Mouse (Mus musculus) cerebellum, postnatal 10 days (tissue): ENCODE data around the gene Ror2.

Source experiments
- DNase-seq, 2 experiments: peaks; one replicate each; pipeline ENCODE4 v3.0.0; 2021; ENCODE audit warnings: mixed read lengths in 2 of 2

Ror2 gene

GRCm38 (mm10) chr13:53191657-53192056 lies 94.3 kb downstream of the Ror2 start:
- DNase-seq = no peak

GRCm38 (mm10) chr13:53188935-53189334 lies 97.0 kb downstream of the Ror2 start:
- peak in 1 of 2 experiments; percentile 41 for DNase-seq

DNA sequence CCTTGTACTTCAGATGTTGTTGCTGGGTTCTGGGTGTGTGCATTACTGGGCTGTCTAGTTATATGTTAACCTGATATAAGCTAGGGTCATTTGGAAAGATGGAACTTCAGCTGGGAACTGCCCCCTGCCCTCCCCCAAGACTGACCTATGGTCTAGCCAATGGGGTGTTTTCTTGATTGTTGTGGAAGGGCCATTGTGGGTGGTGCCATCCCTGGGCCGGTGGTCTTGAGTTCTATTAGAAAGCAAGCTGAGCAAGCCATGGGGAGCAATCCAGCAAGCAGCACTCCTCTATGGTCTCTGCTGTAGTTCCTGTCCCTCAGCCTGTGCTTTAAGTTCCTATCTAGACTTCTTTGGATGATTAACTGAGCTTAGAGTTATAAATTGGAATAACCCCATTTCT lies 101.1 kb downstream of the Ror2 start:
- DNase-seq = no peak

DNA sequence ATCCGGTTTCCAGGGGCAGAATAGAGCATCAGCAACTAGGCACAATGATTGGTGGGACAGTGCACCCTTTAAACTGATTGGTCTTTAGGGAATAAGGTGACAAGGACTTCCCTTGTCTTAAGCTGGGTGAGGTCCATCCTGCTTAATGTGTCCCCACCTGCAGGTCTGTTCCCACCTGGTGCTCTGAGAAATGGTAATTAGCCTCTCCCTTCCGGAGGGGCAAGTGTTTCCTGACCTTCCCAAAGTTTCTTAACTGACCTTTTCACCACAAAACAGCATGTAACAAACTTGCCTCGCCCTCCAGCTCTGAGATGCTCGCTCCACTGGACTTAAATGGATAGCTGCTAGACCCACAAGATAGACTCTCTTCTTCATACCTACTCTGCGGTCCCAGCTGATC lies 101.8 kb downstream of the Ror2 start:
- no peak for DNase-seq

DNA sequence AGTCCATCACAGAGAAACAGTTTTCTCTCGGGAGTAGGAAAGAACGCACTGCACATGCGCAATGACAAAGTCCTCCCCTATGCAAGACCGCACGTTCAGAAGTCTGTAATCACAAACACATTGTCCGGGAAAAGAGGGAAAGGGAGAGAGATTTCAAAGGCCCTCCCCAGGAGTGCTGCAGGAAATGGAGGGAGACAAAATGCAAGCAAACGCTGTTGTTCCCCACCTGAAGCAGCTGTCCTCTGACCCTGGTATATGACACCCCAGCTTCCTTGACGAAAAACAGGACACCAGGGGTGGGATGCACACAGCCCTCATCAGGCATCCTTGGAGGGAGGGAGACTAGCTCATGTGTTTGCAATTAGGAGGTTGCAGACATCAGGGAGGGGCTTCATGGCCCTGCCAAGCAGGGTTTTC lies 102.8 kb downstream of the Ror2 start:
- no peak for DNase-seq

- peak in 1 of 2 experiments; percentile 30 for DNase-seq
Observed at GRCm38 (mm10) chr13:53178594-53178993, 107.3 kb downstream of the Ror2 start.

DNA sequence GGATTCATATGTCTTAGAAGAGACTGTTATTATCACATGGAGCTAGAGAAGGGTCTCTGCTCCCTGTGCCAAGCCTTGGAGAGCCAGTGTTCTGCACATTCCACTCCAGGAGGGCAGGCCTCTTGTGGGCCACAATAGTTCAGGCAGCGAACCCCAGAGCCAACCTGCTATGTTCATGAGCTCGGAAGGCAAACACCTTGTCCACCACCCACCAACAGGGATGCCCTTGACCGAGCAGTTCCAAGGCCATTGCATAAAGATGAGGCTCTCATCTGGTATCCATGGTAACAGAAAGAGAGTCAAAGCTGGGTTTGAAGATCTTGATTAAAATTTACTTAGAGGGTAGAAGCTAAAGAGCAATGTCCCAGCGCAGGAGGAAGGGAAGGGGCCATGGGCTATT lies 107.8 kb downstream of the Ror2 start:
- DNase-seq = no peak

DNA sequence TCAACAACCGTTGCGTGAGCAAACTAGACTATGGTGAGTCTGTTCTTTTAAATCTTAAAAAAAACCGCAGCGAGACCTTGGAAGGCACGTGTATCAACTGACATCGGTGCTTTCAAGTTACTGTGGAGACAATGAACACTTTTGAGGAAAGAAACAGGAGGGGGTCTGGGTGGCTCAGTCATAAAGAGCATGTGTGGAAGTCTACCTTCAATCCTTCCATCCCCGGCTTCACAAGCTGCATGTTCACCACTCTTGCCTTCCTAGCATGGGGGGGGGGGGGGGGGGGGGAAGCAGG lies 108.6 kb downstream of the Ror2 start:
- DNase-seq = no peak

GRCm38 (mm10) chr13:53176695-53177423 lies 109.1 kb downstream of the Ror2 start:
- no peak for DNase-seq

DNA sequence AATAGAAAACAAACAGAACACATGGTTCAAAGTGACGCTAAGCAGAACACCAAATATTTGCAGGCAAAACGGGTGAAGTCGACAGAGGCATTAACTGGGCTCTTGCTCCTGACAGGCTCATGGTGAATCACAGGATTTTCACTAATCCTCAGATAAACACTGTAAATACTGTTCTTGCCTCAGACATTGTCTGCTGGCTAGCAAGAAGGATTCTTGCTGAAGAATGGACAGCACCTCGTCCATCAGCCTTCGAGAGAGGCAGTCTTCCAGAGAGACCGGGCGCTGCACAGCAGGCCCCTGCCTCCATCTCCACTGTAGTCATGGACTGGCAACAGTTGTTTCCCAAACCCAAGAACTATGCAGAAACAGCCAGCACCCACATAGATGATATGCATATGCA lies 110.9 kb downstream of the Ror2 start:
- no peak for DNase-seq

DNA sequence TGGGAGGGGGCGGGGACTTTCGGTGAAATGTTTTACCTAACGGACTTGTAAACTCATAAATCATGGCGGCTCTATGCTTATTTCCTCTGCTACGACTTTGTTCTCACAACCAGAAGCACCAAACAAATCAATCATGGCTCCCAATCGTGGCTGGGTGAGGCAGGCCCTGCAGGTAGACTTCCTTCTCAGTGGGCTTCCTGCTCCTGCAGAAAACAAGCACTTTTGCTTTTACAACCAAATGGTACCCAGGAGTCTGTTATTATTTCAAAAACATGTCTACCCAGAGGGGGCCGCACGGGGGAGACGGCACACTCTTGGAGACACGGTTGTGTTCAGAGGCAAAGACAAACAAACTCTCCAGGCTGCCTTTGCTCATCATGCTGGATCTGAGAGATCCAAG lies 122.3 kb downstream of the Ror2 start:
- no peak for DNase-seq

DNA sequence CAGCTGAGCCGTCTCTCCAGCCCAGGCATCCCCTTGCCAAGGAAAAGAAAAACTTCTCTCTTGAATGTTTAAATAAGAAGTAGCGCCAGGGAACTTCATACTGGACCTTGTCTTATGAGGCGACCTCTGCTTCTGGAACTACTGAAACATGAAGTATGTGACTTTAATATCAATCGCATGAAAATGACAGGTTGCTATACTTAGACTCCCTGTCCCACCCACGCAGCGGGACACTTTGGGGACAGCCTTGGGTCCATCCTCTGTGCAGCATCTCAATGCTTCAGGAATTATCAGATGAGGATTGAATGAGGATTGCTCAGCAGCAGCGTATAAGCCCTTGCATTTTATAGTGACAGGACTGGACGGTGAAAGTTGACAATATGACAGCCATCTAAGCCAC lies 122.9 kb downstream of the Ror2 start:
- no peak for DNase-seq

- no peak for DNase-seq
Observed at GRCm38 (mm10) chr13:53159501-53159900, 126.4 kb downstream of the Ror2 start.

- DNase-seq = no peak
Observed at GRCm38 (mm10) chr13:53158405-53159005, 127.4 kb downstream of the Ror2 start.

GRCm38 (mm10) chr13:53156911-53157310 lies 129.0 kb downstream of the Ror2 start:
- DNase-seq = peak; percentile 73

DNA sequence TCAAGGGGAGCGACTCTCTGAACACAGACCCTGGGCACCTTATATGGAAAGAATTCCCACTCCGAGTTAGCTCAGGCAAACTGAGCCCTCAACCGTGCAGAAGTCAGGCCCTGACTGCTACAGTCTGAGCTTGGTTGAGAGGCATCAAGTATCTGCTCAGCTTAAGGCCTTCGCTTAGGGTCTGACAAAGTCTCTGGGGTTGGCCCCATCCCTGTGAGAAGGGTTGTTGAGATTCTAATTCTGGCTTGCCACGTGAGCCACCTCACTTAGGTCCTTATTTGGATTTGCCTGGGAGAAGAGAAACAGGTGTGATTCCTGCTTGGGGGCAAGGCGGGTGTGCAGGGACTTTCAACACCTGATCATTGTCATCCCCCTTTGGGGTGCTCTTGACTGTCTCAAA lies 129.6 kb downstream of the Ror2 start:
- DNase-seq = no peak

GRCm38 (mm10) chr13:53145511-53145910 lies 140.4 kb downstream of the Ror2 start:
- peak; percentile 42 to 43 for DNase-seq

- DNase-seq = no peak
Observed at GRCm38 (mm10) chr13:53143076-53143475, 142.8 kb downstream of the Ror2 start.

DNA sequence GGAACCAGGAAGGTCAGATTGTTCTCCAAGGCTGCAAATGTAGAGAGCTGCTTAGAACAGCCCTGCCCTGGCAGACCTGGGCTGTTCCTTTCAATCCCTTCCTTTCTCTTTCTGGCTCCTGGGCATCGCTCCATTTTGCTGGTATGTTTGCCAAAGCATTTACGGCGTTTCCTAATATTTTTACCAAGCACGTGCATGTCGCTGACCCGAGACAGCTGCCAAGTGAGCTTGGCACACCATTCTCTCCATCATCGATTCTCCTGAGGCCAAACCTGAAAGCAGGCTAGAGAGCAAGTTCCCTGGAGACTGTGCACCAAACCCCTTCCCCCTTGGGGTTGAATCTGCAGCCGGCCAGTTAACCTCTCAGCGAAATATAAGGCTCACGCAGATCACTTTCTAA lies 143.7 kb downstream of the Ror2 start:
- DNase-seq = peak; percentile 57 to 67

DNA sequence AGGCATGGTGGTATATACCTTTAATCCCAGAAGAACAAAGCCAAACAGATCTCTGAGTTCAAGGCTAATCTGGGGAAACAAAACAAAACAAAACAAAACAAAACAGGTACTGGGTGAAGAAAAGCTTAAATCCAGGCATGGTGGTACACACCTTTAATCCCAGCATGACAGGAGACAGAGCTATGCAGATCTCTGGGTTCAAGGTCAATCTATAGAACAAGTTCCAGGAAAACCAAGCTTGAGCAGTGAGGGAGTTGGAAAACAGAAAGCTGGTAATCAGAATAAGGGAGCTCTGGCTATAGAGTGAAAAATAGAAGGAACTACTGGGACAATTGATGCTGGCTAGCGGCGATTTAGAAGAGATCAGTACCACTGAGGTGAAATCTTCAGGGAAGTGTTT lies 145.6 kb downstream of the Ror2 start:
- DNase-seq = no peak

- no peak for DNase-seq
Observed at GRCm38 (mm10) chr13:53130567-53130966, 155.4 kb downstream of the Ror2 start.

- no peak for DNase-seq
Observed at GRCm38 (mm10) chr13:53130032-53130431, 155.9 kb downstream of the Ror2 start.

GRCm38 (mm10) chr13:53125627-53126026 lies 160.3 kb downstream of the Ror2 start:
- DNase-seq = no peak

DNA sequence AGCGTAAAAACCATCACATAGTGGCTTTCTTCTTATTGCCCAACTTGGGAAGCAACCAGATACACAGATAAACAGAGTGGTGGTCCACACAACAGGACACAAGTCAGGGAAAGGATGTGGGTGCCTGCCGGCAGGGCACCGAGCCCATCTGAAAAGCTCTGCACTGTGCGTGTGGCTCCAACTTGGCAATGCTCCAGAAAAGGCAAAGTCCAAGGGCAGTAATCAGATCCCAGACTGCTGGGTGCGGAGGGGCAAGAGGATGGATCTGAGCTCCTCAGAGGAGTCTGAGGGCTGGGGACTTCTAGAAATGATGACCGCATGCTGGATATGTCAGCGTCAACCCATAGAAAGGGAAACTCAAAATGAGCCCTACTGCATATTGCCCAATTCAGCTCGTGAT lies 163.8 kb downstream of the Ror2 start:
- peak; percentile 52 to 53 for DNase-seq

- DNase-seq = peak; percentile 59 to 74
Observed at GRCm38 (mm10) chr13:53120906-53121305, 165.0 kb downstream of the Ror2 start.
